Mouse (Mus musculus): ENCODE data around the gene Aldh3b1. TPM values are rescaled to one million over a fixed set of nuclear protein-coding genes. Genes with fewer than 3 reads are reported as not detected.

Gene Aldh3b1
- polyA plus RNA-seq, 1 experiment from 2014 or later: 1.00 TPM

- 72% methylated on average over 3 of the region's 3 CpGs for WGBS
- ATAC-seq (replicated peaks; ENCODE audit: insufficient number of reproducible peaks, low FRiP score, low TSS enrichment, low read depth): no peak
- no peak overlapping the region for H3K4me2 ChIP-seq (ENCODE audit: low read depth, low read length)
- no peak overlapping the region for H3K9ac ChIP-seq (replicated peaks; ENCODE audit: low read length)
- no peak overlapping the region for H3K27ac ChIP-seq (replicated peaks; ENCODE audit: low read depth, low read length)
- H3K9me3 ChIP-seq (replicated peaks; ENCODE audit: control insufficient read depth, low read length): no peaks in the 10 kb centered on the region
- no peaks in the 10 kb centered on the region for H3K4me1 ChIP-seq (ENCODE audit: control insufficient read depth, insufficient read depth, low read length)
- no peak for DNase-seq (ENCODE audit: low spot score)
- no peaks in the 10 kb centered on the region for H3K36me3 ChIP-seq (replicated peaks; ENCODE audit: control insufficient read depth, insufficient read depth, low read depth, low read length)
- no peaks in the 10 kb centered on the region for H3K27me3 ChIP-seq (ENCODE audit: control insufficient read depth, insufficient read depth, low read length)
- H3K4me3 ChIP-seq (ENCODE audit: low read depth, low read length): no peak overlapping the region
Observed at GRCm38 (mm10) chr19:3926279-3926678, 3.3 kb downstream of the Aldh3b1 start.

DNA sequence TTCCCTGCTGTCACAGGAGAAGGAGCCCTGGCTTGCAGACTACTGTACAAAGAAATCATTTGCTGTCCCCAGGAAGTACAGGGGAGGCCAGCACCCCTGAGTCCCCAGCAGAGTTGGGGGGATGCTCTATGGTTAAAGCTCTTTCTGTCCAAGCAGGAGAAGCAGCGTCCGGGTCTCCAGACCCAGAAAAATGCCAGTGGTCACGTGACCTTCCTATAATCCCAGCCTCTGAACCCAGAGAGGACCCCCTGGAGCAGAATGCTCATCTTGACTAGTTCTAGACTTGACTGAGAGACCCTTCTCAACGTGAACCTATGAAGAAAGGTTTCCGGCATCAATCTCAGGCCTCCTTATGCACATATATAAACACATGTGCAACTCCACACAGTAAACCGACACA, 3.7 kb downstream of the Aldh3b1 start:
- no peak overlapping the region for H3K27ac ChIP-seq (replicated peaks; ENCODE audit: low read depth, low read length)
- 81% methylated on average over 6 of the region's 6 CpGs for WGBS
- DNase-seq (ENCODE audit: low spot score): no peak
- H3K4me3 ChIP-seq (ENCODE audit: low read depth, low read length): no peak overlapping the region
- H3K27me3 ChIP-seq (ENCODE audit: control insufficient read depth, insufficient read depth, low read length): no peaks in the 10 kb centered on the region
- no peak overlapping the region for H3K9ac ChIP-seq (replicated peaks; ENCODE audit: low read length)
- H3K4me1 ChIP-seq (ENCODE audit: control insufficient read depth, insufficient read depth, low read length): no peaks in the 10 kb centered on the region
- H3K4me2 ChIP-seq (ENCODE audit: low read depth, low read length): no peak overlapping the region
- H3K9me3 ChIP-seq (replicated peaks; ENCODE audit: control insufficient read depth, low read length): no peaks in the 10 kb centered on the region
- no peak for ATAC-seq (replicated peaks; ENCODE audit: insufficient number of reproducible peaks, low FRiP score, low TSS enrichment, low read depth)
- H3K36me3 ChIP-seq (replicated peaks; ENCODE audit: control insufficient read depth, insufficient read depth, low read depth, low read length): no peaks in the 10 kb centered on the region

GRCm38 (mm10) chr19:3924868-3925267, 4.7 kb downstream of the Aldh3b1 start:
- Histone ChIP-seq H3K36me3 (replicated peaks; ENCODE audit: control insufficient read depth, insufficient read depth, low read depth, low read length) (no peaks in the 10 kb centered on the region), H3K9me3 (replicated peaks; ENCODE audit: control insufficient read depth, low read length) (no peaks in the 10 kb centered on the region), H3K4me3 (ENCODE audit: low read depth, low read length) (no peak overlapping the region), H3K27me3 (ENCODE audit: control insufficient read depth, insufficient read depth, low read length) (no peaks in the 10 kb centered on the region), H3K4me1 (ENCODE audit: control insufficient read depth, insufficient read depth, low read length) (no peaks in the 10 kb centered on the region), H3K9ac (replicated peaks; ENCODE audit: low read length) (no peak overlapping the region), H3K4me2 (ENCODE audit: low read depth, low read length) (no peak overlapping the region), H3K27ac (replicated peaks; ENCODE audit: low read depth, low read length) (no peak overlapping the region)
- no peak for DNase-seq (ENCODE audit: low spot score)
- no peak for ATAC-seq (replicated peaks; ENCODE audit: insufficient number of reproducible peaks, low FRiP score, low TSS enrichment, low read depth)
- 91% methylated on average over 7 of the region's 7 CpGs for WGBS

DNA sequence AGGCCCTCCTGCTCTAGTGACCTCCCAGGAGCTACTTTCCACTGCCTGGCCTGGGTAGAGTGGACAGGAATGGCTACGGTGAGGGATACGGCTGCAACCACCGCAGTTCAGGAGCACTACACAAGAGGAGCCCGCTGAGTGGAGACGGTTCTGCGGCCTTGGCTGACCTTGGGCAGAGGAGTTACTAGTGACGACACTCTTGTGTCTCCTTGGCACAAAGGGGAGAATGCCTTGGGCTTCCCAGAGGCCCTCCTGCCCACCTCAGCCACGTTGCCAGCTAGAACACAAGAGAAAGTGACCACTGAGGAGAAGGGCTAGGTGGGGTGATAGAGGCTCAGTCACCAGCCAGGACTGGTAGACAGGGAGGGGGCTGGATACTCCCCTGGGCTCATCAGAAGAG, 5.4 kb downstream of the Aldh3b1 start:
- WGBS: 85% methylated on average over 8 of the region's 8 CpGs
- no peaks in the 10 kb centered on the region for H3K36me3 ChIP-seq (replicated peaks; ENCODE audit: control insufficient read depth, insufficient read depth, low read depth, low read length)
- H3K9me3 ChIP-seq (replicated peaks; ENCODE audit: control insufficient read depth, low read length): no peaks in the 10 kb centered on the region
- H3K4me1 ChIP-seq (ENCODE audit: control insufficient read depth, insufficient read depth, low read length): no peaks in the 10 kb centered on the region
- H3K4me2 ChIP-seq (ENCODE audit: low read depth, low read length): no peak overlapping the region
- H3K27ac ChIP-seq (replicated peaks; ENCODE audit: low read depth, low read length): no peak overlapping the region; the same call in 1 of the 2 replicates
- no peak overlapping the region for H3K9ac ChIP-seq (replicated peaks; ENCODE audit: low read length)
- H3K4me3 ChIP-seq (ENCODE audit: low read depth, low read length): no peak overlapping the region
- DNase-seq (ENCODE audit: low spot score) (no peak), ATAC-seq (replicated peaks; ENCODE audit: insufficient number of reproducible peaks, low FRiP score, low TSS enrichment, low read depth) (no peak)
- no peaks in the 10 kb centered on the region for H3K27me3 ChIP-seq (ENCODE audit: control insufficient read depth, insufficient read depth, low read length)

DNA sequence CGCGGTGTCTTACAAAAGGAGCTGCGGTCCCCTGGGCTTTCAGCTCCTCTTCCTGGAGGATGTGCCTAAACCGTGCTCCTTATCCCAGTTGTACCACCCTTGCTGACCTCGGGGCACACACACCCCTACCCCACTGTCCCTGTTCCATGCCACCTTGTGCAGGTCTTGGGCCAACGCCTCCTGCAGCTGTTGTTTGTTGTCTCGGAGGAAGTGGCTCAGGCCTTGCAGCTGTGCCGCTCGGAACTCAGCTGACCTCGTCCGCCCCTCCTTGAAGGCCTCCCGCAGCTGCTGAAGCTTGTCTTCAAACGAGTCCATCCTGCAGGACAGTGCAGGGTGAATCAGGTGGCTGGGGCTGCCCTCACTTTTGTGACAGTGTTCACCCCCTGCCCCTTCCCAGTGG, 6.0 kb downstream of the Aldh3b1 start:
- ATAC-seq (replicated peaks; ENCODE audit: insufficient number of reproducible peaks, low FRiP score, low TSS enrichment, low read depth) (0 out of 2 replicates have a peak, but pooled peaks have one; percentile 8), DNase-seq (ENCODE audit: low spot score) (no peak)
- Histone ChIP-seq H3K9me3 (replicated peaks; ENCODE audit: control insufficient read depth, low read length) (no peaks in the 10 kb centered on the region), H3K36me3 (replicated peaks; ENCODE audit: control insufficient read depth, insufficient read depth, low read depth, low read length) (no peaks in the 10 kb centered on the region), H3K27ac (replicated peaks; ENCODE audit: low read depth, low read length) (no peak overlapping the region), H3K9ac (replicated peaks; ENCODE audit: low read length) (no peak overlapping the region), H3K27me3 (ENCODE audit: control insufficient read depth, insufficient read depth, low read length) (no peaks in the 10 kb centered on the region), H3K4me2 (ENCODE audit: low read depth, low read length) (no peak overlapping the region), H3K4me3 (ENCODE audit: low read depth, low read length) (no peak overlapping the region), H3K4me1 (ENCODE audit: control insufficient read depth, insufficient read depth, low read length) (no peaks in the 10 kb centered on the region)
- 49% methylated on average over 13 of the region's 13 CpGs for WGBS

DNA sequence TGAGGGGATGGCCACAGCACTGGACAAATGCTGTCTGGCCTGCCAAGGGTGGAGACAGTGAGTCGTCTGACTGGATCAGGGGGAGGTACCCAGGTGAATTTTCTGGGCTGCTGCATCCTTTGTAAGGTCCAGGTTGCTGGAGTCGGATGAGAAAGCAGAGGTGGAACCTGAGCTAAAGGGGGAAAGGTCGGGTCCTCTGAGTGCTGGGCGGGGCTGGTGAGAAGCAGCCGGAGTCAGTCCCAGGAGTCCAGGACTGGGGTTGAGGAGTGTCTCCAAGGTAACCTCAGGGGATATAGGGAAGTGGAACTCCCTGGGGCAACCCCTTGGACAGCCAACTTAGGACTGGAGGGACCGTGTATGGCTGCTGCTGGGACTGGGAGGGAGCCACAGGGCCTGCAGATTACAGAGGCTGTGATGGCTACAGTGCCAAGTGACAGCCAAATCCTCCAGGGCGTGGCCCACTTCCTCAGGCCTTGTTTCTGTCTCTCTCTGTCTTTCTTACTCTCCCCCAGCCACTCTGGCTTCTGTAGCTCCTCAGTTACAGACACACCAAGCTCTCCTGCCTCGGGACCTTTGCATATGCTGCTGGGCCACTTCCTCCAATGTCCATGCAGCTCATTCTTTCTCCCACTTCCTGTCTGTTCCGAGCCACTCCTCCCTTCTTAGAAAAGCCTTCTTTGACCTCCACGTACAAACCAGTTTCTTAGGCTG, 6.8 kb downstream of the Aldh3b1 start:
- no peak overlapping the region for H3K27ac ChIP-seq (replicated peaks; ENCODE audit: low read depth, low read length)
- H3K36me3 ChIP-seq (replicated peaks; ENCODE audit: control insufficient read depth, insufficient read depth, low read depth, low read length): no peaks in the 10 kb centered on the region
- H3K4me1 ChIP-seq (ENCODE audit: control insufficient read depth, insufficient read depth, low read length): no peaks in the 10 kb centered on the region
- H3K27me3 ChIP-seq (ENCODE audit: control insufficient read depth, insufficient read depth, low read length): no peaks in the 10 kb centered on the region
- H3K9me3 ChIP-seq (replicated peaks; ENCODE audit: control insufficient read depth, low read length): no peaks in the 10 kb centered on the region
- 47% methylated on average over 10 of the region's 10 CpGs for WGBS
- no peak for DNase-seq (ENCODE audit: low spot score)
- H3K4me3 ChIP-seq (ENCODE audit: low read depth, low read length): no peak overlapping the region
- no peak overlapping the region for H3K4me2 ChIP-seq (ENCODE audit: low read depth, low read length)
- H3K9ac ChIP-seq (replicated peaks; ENCODE audit: low read length): no peak overlapping the region
- ATAC-seq (replicated peaks; ENCODE audit: insufficient number of reproducible peaks, low FRiP score, low TSS enrichment, low read depth): no peak

DNA sequence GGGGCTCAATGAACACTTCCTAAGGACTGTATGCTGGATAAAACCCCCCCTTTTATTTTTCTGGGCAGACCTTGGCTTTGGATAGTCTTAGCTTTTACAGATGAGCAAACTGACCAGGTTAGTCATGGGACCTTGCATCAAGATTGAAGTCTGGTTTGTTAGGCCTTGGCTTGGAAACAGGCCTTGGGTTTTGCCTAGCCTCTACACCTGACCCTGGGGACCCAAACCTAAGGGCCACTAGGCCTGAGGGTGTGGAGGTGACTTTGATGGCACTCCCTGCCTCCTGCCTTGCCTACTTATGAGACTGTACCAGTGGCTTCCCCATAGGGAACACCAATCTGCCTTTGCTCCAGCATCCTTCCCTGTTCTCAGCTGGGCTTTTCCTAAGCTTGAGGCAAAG, 9.7 kb downstream of the Aldh3b1 start:
- no peaks in the 10 kb centered on the region for H3K4me1 ChIP-seq (ENCODE audit: control insufficient read depth, insufficient read depth, low read length)
- DNase-seq (ENCODE audit: low spot score): no peak
- H3K27ac ChIP-seq (replicated peaks; ENCODE audit: low read depth, low read length): no peak overlapping the region
- no peak overlapping the region for H3K4me3 ChIP-seq (ENCODE audit: low read depth, low read length)
- no peaks in the 10 kb centered on the region for H3K36me3 ChIP-seq (replicated peaks; ENCODE audit: control insufficient read depth, insufficient read depth, low read depth, low read length)
- H3K9ac ChIP-seq (replicated peaks; ENCODE audit: low read length): no peak overlapping the region
- H3K4me2 ChIP-seq (ENCODE audit: low read depth, low read length): no peak overlapping the region
- H3K27me3 ChIP-seq (ENCODE audit: control insufficient read depth, insufficient read depth, low read length): no peaks in the 10 kb centered on the region
- no peak for ATAC-seq (replicated peaks; ENCODE audit: insufficient number of reproducible peaks, low FRiP score, low TSS enrichment, low read depth)
- no peaks in the 10 kb centered on the region for H3K9me3 ChIP-seq (replicated peaks; ENCODE audit: control insufficient read depth, low read length)

DNA sequence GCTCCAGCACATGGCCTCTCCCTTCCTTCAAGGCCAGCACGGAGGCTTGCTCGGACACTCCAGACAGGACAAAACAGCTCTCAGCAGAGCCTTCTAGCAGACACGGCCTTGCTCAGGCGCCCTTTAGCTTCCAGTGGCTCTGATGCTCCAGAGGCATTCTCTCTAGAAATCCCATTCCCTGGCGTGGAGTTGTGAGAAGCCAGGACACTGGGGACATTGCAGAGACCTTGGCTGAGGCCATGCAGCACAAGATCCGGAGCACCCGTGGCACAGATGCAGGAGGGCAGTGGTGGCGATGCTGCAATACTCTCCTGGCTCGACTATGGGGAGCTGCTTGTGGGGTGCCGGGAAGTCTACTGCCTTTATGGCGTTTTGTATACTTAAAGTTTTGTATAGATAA, 12.9 kb downstream of the Aldh3b1 start:
- Histone ChIP-seq H3K4me1 (ENCODE audit: control insufficient read depth, insufficient read depth, low read length) (no peaks in the 10 kb centered on the region), H3K27ac (replicated peaks; ENCODE audit: low read depth, low read length) (no peak overlapping the region), H3K9me3 (replicated peaks; ENCODE audit: control insufficient read depth, low read length) (no peaks in the 10 kb centered on the region), H3K4me3 (ENCODE audit: low read depth, low read length) (no peak overlapping the region), H3K4me2 (ENCODE audit: low read depth, low read length) (no peak overlapping the region), H3K27me3 (ENCODE audit: control insufficient read depth, insufficient read depth, low read length) (no peaks in the 10 kb centered on the region), H3K36me3 (replicated peaks; ENCODE audit: control insufficient read depth, insufficient read depth, low read depth, low read length) (no peaks in the 10 kb centered on the region), H3K9ac (replicated peaks; ENCODE audit: low read length) (no peak overlapping the region)
- ATAC-seq (replicated peaks; ENCODE audit: insufficient number of reproducible peaks, low FRiP score, low TSS enrichment, low read depth) (no peak), DNase-seq (ENCODE audit: low spot score) (no peak)
- 74% methylated on average over 11 of the region's 11 CpGs for WGBS
